Mouse (Mus musculus) erythroblast, embryonic 14.5 days (primary cell): ENCODE data around the gene Nmur2. TPM values are rescaled to one million over a fixed set of nuclear protein-coding genes. Genes with fewer than 3 reads are reported as not detected.

Source experiments
- H3K27me3 ChIP-seq: 2 replicates; pipeline ENCODE4 v1.6.1; 2012; ENCODE audit warnings: inconsistent platforms; ENCODE audit not compliant: control insufficient read depth
- H3K36me3 ChIP-seq: 2 replicates; pipeline ENCODE4 v1.6.1; 2012; ENCODE audit warnings: mild to moderate bottlenecking, inconsistent platforms; ENCODE audit not compliant: control insufficient read depth
- H3K4me1 ChIP-seq: 2 replicates; pipeline ENCODE4 v1.6.1; 2012; ENCODE audit warnings: inconsistent platforms; ENCODE audit not compliant: control insufficient read depth
- H3K4me3 ChIP-seq: replicated peaks from 2 replicates; pipeline ENCODE3; 2012; ENCODE audit warnings: moderate library complexity, mild to moderate bottlenecking, inconsistent platforms
- H3K9me3 ChIP-seq: 2 replicates; pipeline ENCODE4 v1.6.1; 2012; ENCODE audit warnings: low read length, inconsistent platforms, mixed read lengths; ENCODE audit not compliant: control insufficient read depth
- GATA1 ChIP-seq: IDR thresholded peaks from 2 replicates; pipeline ENCODE4 v1.6.1; 2012; ENCODE audit warnings: low read length, inconsistent platforms, mixed read lengths
- TAL1 ChIP-seq: IDR thresholded peaks from 3 replicates; pipeline ENCODE4 v1.6.1; 2012; ENCODE audit warnings: low read length, inconsistent platforms, mixed read lengths
- polyA plus RNA-seq: library from polyadenylated mRNA; stranded (reverse); fragments of >175 nt; gene quantifications from 2 replicates; pipeline ENCODE4 v1.2.3, GENCODE M21; 2012

Gene Nmur2
- not detected in 2 replicates for polyA plus RNA-seq

- no peak within 1 kb of the TSS for H3K4me3 ChIP-seq
- no peaks in the 10 kb centered on the region for H3K27me3 ChIP-seq
- H3K9me3 ChIP-seq = no peaks in the 10 kb centered on the region
- no peak for TF ChIP-seq GATA1
- TF ChIP-seq TAL1 = no peak
- H3K4me1 ChIP-seq = no peaks in the 10 kb centered on the region
- H3K36me3 ChIP-seq = no peaks in the 10 kb centered on the region
Observed at GRCm38 (mm10) chr11:56040917-56041316, at the start of gene Nmur2. TSS of gene Nmur2 (minus strand) at chr11:56041010.

- no peak overlapping the region for H3K4me3 ChIP-seq
- H3K9me3 ChIP-seq = no peaks in the 10 kb centered on the region
- no peaks in the 10 kb centered on the region for H3K36me3 ChIP-seq
- H3K4me1 ChIP-seq = no peaks in the 10 kb centered on the region
- H3K27me3 ChIP-seq = no peaks in the 10 kb centered on the region
- TF ChIP-seq TAL1 = no peak
- TF ChIP-seq GATA1 = no peak
Observed at GRCm38 (mm10) chr11:56089127-56089689, 48.4 kb upstream of the Nmur2 start.

GRCm38 (mm10) chr11:56072131-56072530, 31.3 kb upstream of the Nmur2 start:
- no peaks in the 10 kb centered on the region for H3K27me3 ChIP-seq
- no peak for TF ChIP-seq GATA1
- no peak for TF ChIP-seq TAL1
- H3K9me3 ChIP-seq = no peaks in the 10 kb centered on the region
- H3K4me3 ChIP-seq = no peak overlapping the region
- H3K36me3 ChIP-seq = no peaks in the 10 kb centered on the region
- H3K4me1 ChIP-seq = no peaks in the 10 kb centered on the region

GRCm38 (mm10) chr11:56069658-56070057, 28.8 kb upstream of the Nmur2 start:
- Histone ChIP-seq H3K9me3 (no peaks in the 10 kb centered on the region), H3K36me3 (no peaks in the 10 kb centered on the region), H3K4me1 (no peaks in the 10 kb centered on the region), H3K27me3 (no peaks in the 10 kb centered on the region), H3K4me3 (no peak overlapping the region)
- TF ChIP-seq TAL1 = no peak
- TF ChIP-seq GATA1 = no peak

GRCm38 (mm10) chr11:56065147-56065546, 24.3 kb upstream of the Nmur2 start:
- TF ChIP-seq GATA1 (no peak), TAL1 (no peak)
- no peaks in the 10 kb centered on the region for H3K27me3 ChIP-seq
- no peaks in the 10 kb centered on the region for H3K9me3 ChIP-seq
- no peak overlapping the region for H3K4me3 ChIP-seq
- no peaks in the 10 kb centered on the region for H3K4me1 ChIP-seq
- no peaks in the 10 kb centered on the region for H3K36me3 ChIP-seq

- Histone ChIP-seq H3K9me3 (no peaks in the 10 kb centered on the region), H3K36me3 (no peaks in the 10 kb centered on the region), H3K4me3 (no peak overlapping the region), H3K4me1 (no peaks in the 10 kb centered on the region), H3K27me3 (no peaks in the 10 kb centered on the region)
- TF ChIP-seq TAL1 (no peak), GATA1 (no peak)
Observed at GRCm38 (mm10) chr11:56064575-56064974, 23.8 kb upstream of the Nmur2 start.

GRCm38 (mm10) chr11:56059236-56059635, 18.4 kb upstream of the Nmur2 start:
- no peaks in the 10 kb centered on the region for H3K36me3 ChIP-seq
- no peaks in the 10 kb centered on the region for H3K4me1 ChIP-seq
- no peak overlapping the region for H3K4me3 ChIP-seq
- no peak for TF ChIP-seq GATA1
- TF ChIP-seq TAL1 = no peak
- H3K9me3 ChIP-seq = no peaks in the 10 kb centered on the region
- H3K27me3 ChIP-seq = no peaks in the 10 kb centered on the region

- no peak for TF ChIP-seq TAL1
- TF ChIP-seq GATA1 = no peak
Observed at GRCm38 (mm10) chr11:56054439-56054838, 13.6 kb upstream of the Nmur2 start.

GRCm38 (mm10) chr11:56026854-56027253, 14.0 kb downstream of the Nmur2 start:
- no peaks in the 10 kb centered on the region for H3K36me3 ChIP-seq
- no peaks in the 10 kb centered on the region for H3K9me3 ChIP-seq
- H3K4me3 ChIP-seq = no peak overlapping the region
- TF ChIP-seq TAL1 (no peak), GATA1 (no peak)
- H3K4me1 ChIP-seq = no peaks in the 10 kb centered on the region
- no peaks in the 10 kb centered on the region for H3K27me3 ChIP-seq

More at GRCm38 (mm10) chr11:56054439-56054838, 13.6 kb upstream of the Nmur2 start:
- Histone ChIP-seq H3K36me3 (no peaks in the 10 kb centered on the region), H3K27me3 (no peaks in the 10 kb centered on the region), H3K9me3 (no peaks in the 10 kb centered on the region), H3K4me3 (no peak overlapping the region), H3K4me1 (no peaks in the 10 kb centered on the region)

GRCm38 (mm10) chr11:56025746-56026570, 14.9 kb downstream of the Nmur2 start:
- no peaks in the 10 kb centered on the region for H3K9me3 ChIP-seq
- TF ChIP-seq GATA1 = no peak
- no peak for TF ChIP-seq TAL1
- no peaks in the 10 kb centered on the region for H3K27me3 ChIP-seq
- no peaks in the 10 kb centered on the region for H3K4me1 ChIP-seq
- H3K4me3 ChIP-seq = no peak overlapping the region
- no peaks in the 10 kb centered on the region for H3K36me3 ChIP-seq
